8 mouse cellular contexts compared by ENCODE assay signal in the genomic region with DNA sequence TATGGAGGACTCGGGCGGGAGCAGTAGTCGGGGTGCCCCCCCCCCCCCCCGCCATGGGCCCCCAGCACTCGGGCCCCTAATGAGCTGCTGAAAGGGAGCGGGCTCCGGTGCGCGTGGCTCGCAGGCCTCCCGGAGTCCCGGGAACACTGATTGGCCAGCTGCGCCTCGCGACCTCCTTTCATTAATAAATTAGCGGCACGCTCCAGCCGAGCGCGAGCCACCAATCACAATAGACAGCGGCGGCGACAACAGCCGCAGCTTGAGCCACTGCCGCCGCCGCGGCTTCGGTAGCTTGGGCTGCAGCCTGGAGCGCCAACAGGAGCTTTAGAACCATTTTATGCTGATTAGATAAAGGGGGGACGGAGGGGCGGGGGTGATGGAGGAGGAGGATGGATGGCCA. TPM values are rescaled to one million over a fixed set of nuclear protein-coding genes. Genes with fewer than 3 reads are reported as not detected.
DNase-seq lines count a peak whose midpoint lies in the region; ATAC-seq and TF ChIP-seq lines count a peak whose summit lies in the region.

No protein-coding gene starts in this region.

- H3K36me3 ChIP-seq in G1E (replicated peaks) = no peaks in the 10 kb centered on the region
- no peaks in the 10 kb centered on the region for H3K36me3 ChIP-seq in forebrain, embryonic 11.5 days (ENCODE audit: control insufficient read depth, insufficient read depth, low read length)
- H3K36me3 ChIP-seq in intestine, embryonic 15.5 days = no peaks in the 10 kb centered on the region
- no peaks in the 10 kb centered on the region for H3K36me3 ChIP-seq in lung, postnatal 0 days (ENCODE audit: insufficient read depth, low read length)
- no peaks in the 10 kb centered on the region for H3K36me3 ChIP-seq in stomach, embryonic 15.5 days

- WGBS in forebrain, embryonic 11.5 days = under 1% methylated on average over 31 of the region's 32 CpGs
- 1% methylated on average over 32 of the region's 32 CpGs for WGBS in intestine, embryonic 15.5 days
- under 1% methylated on average over 28 of the region's 32 CpGs for WGBS in lung, postnatal 0 days
- WGBS in stomach, embryonic 15.5 days = under 1% methylated on average over 31 of the region's 32 CpGs

- peak overlapping the region; percentile 61; the same call in 1 of the 2 replicates for H3K4me3 ChIP-seq in G1E (ENCODE audit: low read depth, low read length)
- H3K4me3 ChIP-seq in forebrain, embryonic 11.5 days (ENCODE audit: low read depth, low read length) = peak overlapping the region; percentile 53
- H3K4me3 ChIP-seq in intestine, embryonic 15.5 days (replicated peaks) = peak overlapping the region; percentile 42
- H3K4me3 ChIP-seq in lung, postnatal 0 days (ENCODE audit: low read depth, low read length) = peak overlapping the region; percentile 37
- H3K4me3 ChIP-seq in stomach, embryonic 15.5 days (replicated peaks) = peak overlapping the region; percentile 40

- H3K27ac ChIP-seq in forebrain, embryonic 11.5 days (ENCODE audit: low read depth, low read length) = peak overlapping the region; percentile 89; the same call in 1 of the 2 replicates
- H3K27ac ChIP-seq in intestine, embryonic 15.5 days = no peak overlapping the region
- no peak overlapping the region for H3K27ac ChIP-seq in lung, postnatal 0 days (ENCODE audit: low read length)
- no peak overlapping the region for H3K27ac ChIP-seq in stomach, embryonic 15.5 days

- TF ChIP-seq EP300 in lung, postnatal 0 days (IDR thresholded peaks at IDR 0.05) = no peak

- ATAC-seq in CD4-positive, CD25-positive, alpha-beta regulatory T cell, adult 4 months = no peak
- no peak for ATAC-seq in G1E (ENCODE audit: extremely low read depth, insufficient number of reproducible peaks, low FRiP score, poor library complexity, severe bottlenecking)
- peak; percentile 84 for ATAC-seq in forebrain, embryonic 11.5 days (replicated peaks; ENCODE audit: low FRiP score)
- no peak; the same call in 1 of the 2 replicates for ATAC-seq in intestine, embryonic 15.5 days
- ATAC-seq in lung, postnatal 0 days = peak; percentile 29; the same call in 1 of the 2 replicates
- ATAC-seq in stomach, embryonic 15.5 days (ENCODE audit: insufficient read depth, low FRiP score, low read depth) = peak; percentile 21; the same call in 1 of the 2 replicates
- no peak for ATAC-seq in activated CD4-positive, CD25-positive, alpha-beta regulatory T cell, adult 4 months

- peaks cover 46% of the 10 kb centered on the region for H3K4me1 ChIP-seq in G1E (ENCODE audit: insufficient read depth, low read depth, low read length)
- H3K4me1 ChIP-seq in forebrain, embryonic 11.5 days (replicated peaks; ENCODE audit: control insufficient read depth, insufficient read depth, low read length) = peaks cover 22% of the 10 kb centered on the region
- peaks cover 30% of the 10 kb centered on the region for H3K4me1 ChIP-seq in intestine, embryonic 15.5 days (replicated peaks)
- peaks cover 18% of the 10 kb centered on the region; the same call in 1 of the 2 replicates for H3K4me1 ChIP-seq in lung, postnatal 0 days (ENCODE audit: insufficient read depth, low read depth, low read length)
- H3K4me1 ChIP-seq in stomach, embryonic 15.5 days = peaks cover 27% of the 10 kb centered on the region

- peak overlapping the region; percentile 71 for H3K4me2 ChIP-seq in forebrain, embryonic 11.5 days (ENCODE audit: low read depth, low read length, severe bottlenecking)
- H3K4me2 ChIP-seq in intestine, embryonic 15.5 days (replicated peaks) = peak overlapping the region; percentile 77
- H3K4me2 ChIP-seq in lung, postnatal 0 days (replicated peaks; ENCODE audit: low read depth, low read length) = peak overlapping the region; percentile 72
- peak overlapping the region; percentile 71 for H3K4me2 ChIP-seq in stomach, embryonic 15.5 days

- peaks cover 14% of the 10 kb centered on the region for H3K9me3 ChIP-seq in G1E (replicated peaks)
- no peaks in the 10 kb centered on the region for H3K9me3 ChIP-seq in forebrain, embryonic 11.5 days (ENCODE audit: control insufficient read depth, low read length)
- H3K9me3 ChIP-seq in intestine, embryonic 15.5 days = no peaks in the 10 kb centered on the region
- H3K9me3 ChIP-seq in lung, postnatal 0 days (ENCODE audit: low read length) = no peaks in the 10 kb centered on the region
- H3K9me3 ChIP-seq in stomach, embryonic 15.5 days = no peaks in the 10 kb centered on the region

- peak overlapping the region; percentile 23; the same call in 1 of the 2 replicates for H3K9ac ChIP-seq in forebrain, embryonic 11.5 days (ENCODE audit: low read length)
- no peak overlapping the region for H3K9ac ChIP-seq in intestine, embryonic 15.5 days
- no peak overlapping the region for H3K9ac ChIP-seq in lung, postnatal 0 days (replicated peaks; ENCODE audit: low read depth)
- H3K9ac ChIP-seq in stomach, embryonic 15.5 days = no peak overlapping the region

- peak; percentile 42 for DNase-seq in CD4-positive, CD25-positive, alpha-beta regulatory T cell, adult 2 months (ENCODE audit: low read depth, low spot score)
- no peak for DNase-seq in G1E (ENCODE audit: low spot score)
- peak; percentile 95 for DNase-seq in forebrain, embryonic 11.5 days (ENCODE audit: low spot score)
- DNase-seq in lung, postnatal 0 days (ENCODE audit: low spot score) = peak; percentile 35

- H3K27me3 ChIP-seq in G1E (ENCODE audit: insufficient read depth, low read length) = peaks cover 76% of the 10 kb centered on the region
- H3K27me3 ChIP-seq in forebrain, embryonic 11.5 days (ENCODE audit: control insufficient read depth, insufficient read depth, low read length) = peaks cover 77% of the 10 kb centered on the region
- peaks cover 79% of the 10 kb centered on the region for H3K27me3 ChIP-seq in intestine, embryonic 15.5 days (replicated peaks)
- peaks cover 78% of the 10 kb centered on the region for H3K27me3 ChIP-seq in lung, postnatal 0 days (replicated peaks; ENCODE audit: insufficient read depth, low read length)
- H3K27me3 ChIP-seq in stomach, embryonic 15.5 days (replicated peaks) = peaks cover 80% of the 10 kb centered on the region

- TF ChIP-seq CTCF in G1E (IDR thresholded peaks at IDR 0.05; ENCODE audit: low read depth, low read length) = no peak
- TF ChIP-seq CTCF in lung, postnatal 0 days (IDR thresholded peaks at IDR 0.05) = no peak

RNA-seq across cellular contexts. Expression of a gene that starts 0.4 kb away (rescaled TPM):
- polyA plus RNA-seq in CD4-positive, CD25-positive, alpha-beta regulatory T cell, adult 4 months (2017; shearing (Covaris generic)) = not detected
- not detected in 2 replicates for total RNA-seq in G1E (2014; fragmentation: Nextera tagmentation)
- 0.05 TPM in 1 of 2 replicates, not detected in the other for total RNA-seq in G1E (2017)
- not detected in 2 replicates for polyA plus RNA-seq in G1E (2012)
- 88.6 and 94.4 TPM in 2 replicates for polyA plus RNA-seq in forebrain, embryonic 11.5 days (2014; fragmentation: Nextera tagmentation; extraction: Ambion mirVana)
- polyA plus RNA-seq in intestine, embryonic 15.5 days (2015; fragmentation: Nextera tagmentation; extraction: Ambion mirVana) = 0.19 TPM in 1 of 2 replicates, not detected in the other
- polyA plus RNA-seq in lung, postnatal 0 days (2015; fragmentation: Nextera tagmentation; extraction: Ambion mirVana) = not detected in 2 replicates
- polyA plus RNA-seq in stomach, embryonic 15.5 days (2015; fragmentation: Nextera tagmentation; extraction: Ambion mirVana) = 0.08 TPM in 1 of 2 replicates, not detected in the other
- polyA plus RNA-seq in activated CD4-positive, CD25-positive, alpha-beta regulatory T cell, adult 4 months (2017; shearing (Covaris generic)) = not detected

Comparison
In these comparisons a context has a peak if more than half of its experiments do, and no peak if none do; other contexts are left out.
1. ATAC-seq: peak in forebrain, embryonic 11.5 days (single experiment), lung, postnatal 0 days (single experiment) and stomach, embryonic 15.5 days (single experiment); none in CD4-positive, CD25-positive, alpha-beta regulatory T cell, adult 4 months (single experiment), G1E (single experiment), intestine, embryonic 15.5 days (single experiment) and activated CD4-positive, CD25-positive, alpha-beta regulatory T cell, adult 4 months (single experiment).
2. RNA of a gene that starts 0.4 kb away (polyA plus RNA-seq): 88.6 to 94.4 TPM in forebrain, embryonic 11.5 days; 0.08 TPM in stomach, embryonic 15.5 days, 0.19 TPM in intestine, embryonic 15.5 days, not detected in CD4-positive, CD25-positive, alpha-beta regulatory T cell, adult 4 months, not detected in G1E, not detected in lung, postnatal 0 days and not detected in activated CD4-positive, CD25-positive, alpha-beta regulatory T cell, adult 4 months; every median in the first group is over 10 times any median in the second.
3. Peak in every context shown above with its lines, with median percentiles within 50 percentile points of each other: H3K4me3 ChIP-seq and H3K4me2 ChIP-seq.